Mouse (Mus musculus): ENCODE measurements at regions not wholly inside any gene's neighbourhood (a gene's known extent, or its start where the extent isn't known, plus 50 kb on each side); places are given as distances from the start of the nearest gene placed in this dataset.

GRCm38 (mm10) chr5:4697346-4698095 lies 60.3 kb downstream of the Fzd1 start:
- no peak for DNase-seq
- TF ChIP-seq CTCF (IDR thresholded peaks at IDR 0.05) = no peak
- H3K4me3 ChIP-seq = no peak overlapping the region
- no peak overlapping the region for H3K27ac ChIP-seq
- intact Hi-C loops (cut with DNase I) = no loop called here

DNA sequence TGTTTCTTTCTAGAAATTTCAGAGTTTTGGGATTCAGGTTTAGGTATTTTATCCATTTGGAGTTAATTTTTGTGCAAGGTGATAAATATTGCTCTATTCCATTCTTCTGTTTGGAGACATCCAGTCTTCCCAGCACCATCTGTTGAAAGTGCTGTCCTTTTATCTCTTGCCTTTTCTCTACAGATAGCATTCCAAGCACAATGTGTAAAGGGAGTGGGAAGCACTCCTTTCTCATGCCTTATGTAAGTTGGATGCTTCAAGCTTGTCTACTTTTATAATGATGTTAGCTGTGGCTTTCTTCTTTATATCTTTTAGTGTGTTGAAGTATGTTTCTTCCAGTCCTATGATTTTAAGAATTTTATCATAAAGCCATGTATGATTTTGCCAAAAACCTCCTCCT lies 61.1 kb downstream of the Fzd1 start:
- no peak for TF ChIP-seq CTCF (IDR thresholded peaks at IDR 0.05)
- intact Hi-C loops (cut with DNase I) = no loop called here
- DNase-seq = no peak
- Histone ChIP-seq H3K27ac (no peak overlapping the region), H3K4me3 (no peak overlapping the region)

DNA sequence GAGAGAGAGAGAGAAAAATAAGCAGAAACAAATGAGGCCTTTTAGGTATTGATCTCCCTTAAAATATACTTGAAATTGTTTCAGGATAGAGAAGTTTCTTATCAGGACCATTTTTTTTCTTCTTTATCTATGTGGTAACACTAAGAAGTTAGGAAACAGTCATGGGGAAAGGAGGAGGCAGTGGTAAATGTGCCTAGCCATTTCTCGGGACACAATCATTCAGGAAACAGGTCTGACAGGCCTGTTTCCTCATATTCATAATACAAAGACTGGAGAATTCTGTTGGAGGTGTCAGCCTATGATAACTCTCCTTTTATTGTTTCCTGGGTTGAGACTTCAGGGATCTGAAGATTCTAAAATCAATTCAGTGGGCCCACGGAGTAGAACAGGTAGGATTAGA lies 68.7 kb downstream of the Fzd1 start:
- TF ChIP-seq CTCF (IDR thresholded peaks at IDR 0.05) = no peak
- intact Hi-C loops (cut with DNase I) = no loop called here
- no peak for DNase-seq
- Histone ChIP-seq H3K4me3 (no peak overlapping the region), H3K27ac (no peak overlapping the region)

GRCm38 (mm10) chr5:4675316-4675715 lies 82.5 kb downstream of the Fzd1 start:
- DNase-seq = no peak
- Histone ChIP-seq H3K4me3 (no peak overlapping the region), H3K27ac (no peak overlapping the region)
- intact Hi-C loops (cut with DNase I) = no loop called here
- TF ChIP-seq CTCF (IDR thresholded peaks at IDR 0.05) = no peak

GRCm38 (mm10) chr5:4666381-4666780 lies 91.5 kb downstream of the Fzd1 start:
- no peak for DNase-seq
- no peak for TF ChIP-seq CTCF (IDR thresholded peaks at IDR 0.05)
- intact Hi-C loops (cut with DNase I) = no loop called here

GRCm38 (mm10) chr5:4665978-4666377 lies 91.9 kb downstream of the Fzd1 start:
- H3K4me3 ChIP-seq = no peak overlapping the region

More at GRCm38 (mm10) chr5:4666381-4666780, 91.5 kb downstream of the Fzd1 start:
- Histone ChIP-seq H3K4me3 (no peak overlapping the region), H3K27ac (no peak overlapping the region)

DNA sequence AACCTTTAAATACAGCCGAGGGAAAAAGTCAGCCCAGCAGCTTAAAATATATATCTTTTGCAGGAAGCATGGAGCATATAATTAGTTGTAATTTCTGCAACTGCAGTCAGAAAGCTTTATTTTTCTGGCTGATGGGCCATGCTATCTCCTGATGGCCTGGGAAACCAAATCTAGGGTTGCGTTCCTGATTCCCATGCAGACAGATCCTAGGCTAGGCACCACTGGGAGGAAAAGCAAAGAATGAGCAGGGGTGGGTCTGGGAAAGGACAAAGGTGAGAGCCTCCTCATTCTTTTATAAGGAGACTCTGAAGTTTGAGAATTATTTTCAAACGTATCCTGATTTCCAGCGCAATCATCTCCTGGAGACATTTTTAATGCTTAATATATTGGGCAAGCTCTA lies 92.9 kb downstream of the Fzd1 start:
- no peak overlapping the region for H3K4me3 ChIP-seq
- no peak overlapping the region for H3K27ac ChIP-seq
- no peak for DNase-seq
- intact Hi-C loops (cut with DNase I) = no loop called here
- no peak for TF ChIP-seq CTCF (IDR thresholded peaks at IDR 0.05)

More at GRCm38 (mm10) chr5:4665978-4666377, 91.9 kb downstream of the Fzd1 start:
- intact Hi-C loops (cut with DNase I) = no loop called here
- H3K27ac ChIP-seq = no peak overlapping the region
- DNase-seq = no peak
- TF ChIP-seq CTCF (IDR thresholded peaks at IDR 0.05) = no peak

DNA sequence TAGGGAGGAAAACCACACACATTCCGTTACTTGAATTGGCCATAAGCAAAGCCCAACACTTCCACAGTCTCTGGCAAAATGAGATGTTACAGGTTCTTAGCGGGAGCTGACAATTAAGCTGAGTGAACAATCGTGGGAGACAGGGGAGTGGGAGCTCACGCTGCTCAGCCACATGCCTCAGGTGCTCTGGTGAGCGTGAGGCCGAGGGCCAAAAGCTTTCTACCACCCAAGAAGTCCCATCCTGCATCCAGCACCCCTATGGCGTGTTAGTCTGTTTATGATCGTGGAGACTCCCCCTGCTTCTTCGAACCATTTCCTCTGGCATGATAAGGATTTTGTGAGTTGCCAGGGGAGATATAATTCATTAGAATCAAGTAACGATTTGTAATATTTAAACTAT lies 93.3 kb downstream of the Fzd1 start:
- no peak overlapping the region for H3K27ac ChIP-seq
- intact Hi-C loops (cut with DNase I) = no loop called here
- no peak for TF ChIP-seq CTCF (IDR thresholded peaks at IDR 0.05)
- H3K4me3 ChIP-seq = no peak overlapping the region
- DNase-seq = no peak

DNA sequence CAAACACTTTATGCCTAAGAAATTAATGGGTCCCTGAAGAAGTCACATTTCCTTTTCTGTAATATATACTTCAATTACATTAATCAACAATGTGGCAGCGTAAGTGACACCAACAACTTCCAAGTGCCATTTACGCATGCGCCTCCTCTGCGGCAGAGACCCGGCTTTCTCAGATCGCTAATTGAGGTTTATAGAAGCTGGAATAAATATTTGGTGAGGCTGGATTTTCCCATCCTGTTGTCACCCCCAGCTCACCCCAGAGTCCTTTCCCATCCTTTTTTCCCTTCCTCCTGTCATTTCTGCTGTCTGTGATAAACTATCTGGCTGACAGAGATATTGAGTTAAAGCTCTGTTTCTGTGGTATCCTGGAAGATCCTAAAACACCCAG lies 95.6 kb downstream of the Fzd1 start:
- TF ChIP-seq CTCF (IDR thresholded peaks at IDR 0.05) = no peak

GRCm38 (mm10) chr5:4661420-4662197 lies 96.2 kb downstream of the Fzd1 start:
- intact Hi-C loops (cut with DNase I) = no loop called here
- Histone ChIP-seq H3K27ac (no peak overlapping the region), H3K4me3 (no peak overlapping the region; the same call in none of the 2 replicates)
- no peak for DNase-seq
- TF ChIP-seq CTCF (IDR thresholded peaks at IDR 0.05) = no peak

More for the DNA sequence above, 95.6 kb downstream of the Fzd1 start:
- H3K27ac ChIP-seq = no peak overlapping the region
- DNase-seq = no peak
- no peak overlapping the region; the same call in 1 of the 2 replicates for H3K4me3 ChIP-seq
- intact Hi-C loops (cut with DNase I) = no loop called here

DNA sequence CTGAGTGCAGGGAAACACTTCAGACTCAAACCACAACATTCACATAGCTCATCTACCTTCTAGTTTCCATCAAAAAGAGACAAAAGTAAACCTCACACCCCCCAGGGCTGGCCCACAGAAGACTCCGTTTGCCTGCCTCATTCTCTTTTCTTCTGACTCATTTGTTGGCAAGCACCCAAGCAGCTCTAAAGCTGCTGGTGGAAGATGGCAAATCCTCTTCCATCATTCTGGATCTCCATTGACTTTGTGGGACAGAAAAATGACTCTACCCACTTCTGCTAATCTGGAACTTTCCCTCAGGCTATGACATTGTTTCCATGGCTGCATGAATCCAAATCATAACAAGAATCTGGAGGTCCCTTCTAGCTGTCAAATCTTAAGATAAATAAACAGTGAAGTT lies 99.9 kb downstream of the Fzd1 start:
- intact Hi-C loops (cut with DNase I) = no loop called here
- H3K4me3 ChIP-seq = no peak overlapping the region
- no peak for TF ChIP-seq CTCF (IDR thresholded peaks at IDR 0.05)
- H3K27ac ChIP-seq = no peak overlapping the region
- no peak for DNase-seq

GRCm38 (mm10) chr5:4654186-4654585 lies 103.6 kb downstream of the Fzd1 start:
- H3K4me3 ChIP-seq = no peak overlapping the region
- peak overlapping the region; percentile 35; the same call in 1 of the 2 replicates for H3K27ac ChIP-seq
- peak; percentile 21 for DNase-seq
- intact Hi-C loops (cut with DNase I) = no loop called here
- TF ChIP-seq CTCF (IDR thresholded peaks at IDR 0.05) = no peak

GRCm38 (mm10) chr5:4651167-4651955 lies 106.5 kb downstream of the Fzd1 start:
- Histone ChIP-seq H3K4me3 (no peak overlapping the region), H3K27ac (no peak overlapping the region)
- intact Hi-C loops (cut with DNase I) = no loop called here
- DNase-seq = peak; percentile 19
- no peak for TF ChIP-seq CTCF (IDR thresholded peaks at IDR 0.05)

Data from gastrocnemius, adult 2 months (tissue).